Mouse (Mus musculus) spleen, postnatal 14 days (tissue): ENCODE results near the gene Prr5.

Experiments used
- DNase-seq, 2 experiments: peaks; one replicate each; pipeline ENCODE4 v3.0.0; 2021 to 2022; ENCODE audit warnings: low spot score in 2 of 2

The Prr5 gene

DNA sequence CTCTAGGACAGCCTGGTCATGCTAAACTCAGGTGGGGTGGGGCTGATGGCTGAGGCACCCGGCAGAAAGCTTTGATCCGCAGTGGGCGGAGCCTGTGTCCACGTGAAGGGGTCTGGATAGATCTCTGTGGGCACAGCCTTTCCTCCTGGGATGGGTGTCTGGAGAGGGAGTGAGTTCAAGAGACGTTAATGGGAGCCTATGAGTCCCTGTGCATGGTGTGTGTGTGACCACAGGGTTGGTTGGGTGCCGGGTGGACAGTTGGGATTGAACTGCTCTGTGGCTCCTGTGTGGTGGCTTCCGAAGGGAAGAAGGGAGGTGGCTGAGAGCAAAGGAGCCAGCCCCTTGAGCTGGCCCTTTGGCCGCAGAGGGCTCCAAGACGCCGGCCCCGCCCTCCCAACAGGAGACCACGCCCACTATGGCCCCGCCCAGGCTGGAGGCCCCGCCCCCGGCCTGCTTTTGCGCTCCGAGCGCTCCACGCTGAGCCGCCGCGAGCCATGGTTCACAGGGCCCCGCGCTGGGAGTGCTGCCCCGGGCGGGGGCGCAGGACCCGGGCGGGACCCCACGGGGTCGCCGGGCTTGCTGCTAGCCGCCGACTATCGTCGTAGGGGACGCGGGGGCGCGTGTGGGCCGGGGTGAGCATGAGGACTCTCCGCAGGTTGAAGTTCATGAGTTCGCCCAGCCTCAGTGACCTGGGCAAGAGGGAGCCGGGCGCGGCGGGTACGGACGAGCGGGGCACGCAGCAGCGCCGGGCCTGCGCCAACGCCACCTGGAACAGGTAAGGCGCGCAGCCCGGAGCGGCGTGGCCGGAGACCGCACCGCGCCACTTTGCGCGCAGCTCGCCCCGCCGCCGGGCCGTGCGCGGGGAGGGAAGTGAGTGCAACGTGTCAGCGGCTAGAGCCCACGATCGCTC lies 11.4 kb downstream of the Prr5 start:
- DNase-seq, result peak; percentile 86 to 92

DNA sequence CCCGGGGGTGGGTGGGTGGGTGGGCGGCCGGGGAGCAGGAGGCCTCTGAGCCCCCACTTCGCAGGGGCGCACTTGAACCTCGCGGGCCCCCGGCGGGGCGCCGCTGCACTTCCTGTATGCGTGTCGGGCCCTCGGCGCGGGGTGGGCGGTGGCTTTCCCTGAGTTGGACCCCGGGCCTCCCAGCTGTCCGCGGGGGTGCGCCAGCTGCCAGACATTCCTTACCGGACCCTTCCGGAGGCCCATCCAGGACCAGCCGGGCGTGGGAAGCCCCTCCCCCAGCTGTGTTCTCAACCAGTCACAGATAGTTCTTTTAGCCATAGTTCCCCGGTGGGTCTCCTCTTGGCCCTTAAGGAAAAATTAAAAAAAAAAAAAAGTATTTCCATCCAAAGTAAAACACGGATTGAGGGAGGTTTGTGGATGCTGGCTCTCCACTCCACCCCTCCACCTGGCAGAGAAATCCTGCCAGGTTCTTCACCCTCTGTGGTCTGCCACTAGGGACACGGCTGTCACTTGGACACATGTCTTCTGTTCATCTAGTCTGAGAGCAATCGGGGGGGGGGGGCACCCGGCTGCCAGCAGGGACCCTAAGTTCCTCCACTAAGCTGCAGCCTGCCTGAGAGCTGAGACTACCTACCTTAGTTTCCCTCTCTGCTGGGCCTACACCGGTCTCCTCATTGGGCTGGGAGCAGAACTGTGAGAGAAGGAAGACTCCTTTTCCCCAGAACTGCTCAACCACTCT lies 12.2 kb downstream of the Prr5 start:
- peak in 1 of 2 experiments; percentile 34 for DNase-seq

DNA sequence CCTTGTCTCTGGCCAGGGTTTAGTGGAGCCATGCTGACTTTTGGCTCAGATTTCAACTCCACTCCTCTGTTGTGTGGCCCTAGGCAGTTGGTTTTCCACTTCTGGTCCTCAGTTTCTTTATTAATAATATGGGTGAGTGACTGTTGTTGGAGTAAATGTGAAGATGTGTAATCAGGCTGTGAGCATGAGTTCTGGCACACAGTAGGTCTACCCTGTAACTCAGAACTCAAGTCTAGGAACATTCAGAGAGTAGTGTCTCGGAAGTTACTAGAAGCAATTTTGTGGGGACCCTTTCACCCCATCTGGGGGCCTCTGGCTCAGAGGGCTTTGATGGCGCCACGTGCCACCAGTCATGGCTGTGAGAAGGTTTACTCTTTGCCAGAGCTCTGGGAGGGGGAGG lies 12.8 kb downstream of the Prr5 start:
- no peak for DNase-seq

DNA sequence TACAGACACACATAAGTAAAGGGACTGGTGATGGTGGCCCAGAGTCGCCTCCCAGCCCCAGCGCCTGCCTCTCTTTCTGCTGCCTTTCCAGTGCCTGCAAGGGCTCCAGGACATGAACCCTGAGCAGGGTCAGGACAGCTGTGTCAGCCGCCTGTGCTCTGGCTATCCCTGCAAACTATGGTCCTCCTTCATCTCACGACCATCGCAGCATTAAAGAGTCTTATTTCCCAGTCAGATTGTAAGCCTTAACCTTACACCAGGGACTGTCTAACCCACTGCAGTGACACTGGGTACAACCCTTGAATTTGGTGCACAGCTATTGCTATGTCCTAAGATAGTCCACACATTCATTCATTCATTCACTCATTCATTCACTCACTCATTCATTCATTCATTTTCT lies 13.4 kb downstream of the Prr5 start:
- DNase-seq, result no peak

- no peak for DNase-seq
Observed at GRCm38 (mm10) chr15:84684520-84684919, 15.1 kb downstream of the Prr5 start.

- peak; percentile 45 to 57 for DNase-seq
Observed at GRCm38 (mm10) chr15:84685417-84685816, 16.0 kb downstream of the Prr5 start.

DNA sequence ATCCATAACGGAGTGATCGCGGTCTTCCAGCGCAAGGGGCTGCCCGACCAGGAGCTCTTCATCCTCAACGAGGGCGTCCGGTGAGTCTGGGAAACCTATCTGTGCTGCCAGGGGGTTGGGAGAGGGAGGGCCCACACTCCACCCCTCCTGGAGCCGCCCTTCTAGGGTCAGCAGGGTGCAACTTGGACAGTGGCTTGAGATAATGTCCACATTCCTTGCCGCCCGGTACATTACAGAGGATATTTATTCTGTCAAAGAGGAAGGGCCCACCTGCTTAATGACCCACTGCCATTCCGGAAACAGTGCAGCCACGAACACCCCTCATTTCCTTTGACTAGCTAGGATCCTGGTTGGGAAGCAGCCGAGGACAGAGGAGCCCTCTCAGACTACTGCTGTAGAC lies 18.5 kb downstream of the Prr5 start:
- no peak for DNase-seq

DNA sequence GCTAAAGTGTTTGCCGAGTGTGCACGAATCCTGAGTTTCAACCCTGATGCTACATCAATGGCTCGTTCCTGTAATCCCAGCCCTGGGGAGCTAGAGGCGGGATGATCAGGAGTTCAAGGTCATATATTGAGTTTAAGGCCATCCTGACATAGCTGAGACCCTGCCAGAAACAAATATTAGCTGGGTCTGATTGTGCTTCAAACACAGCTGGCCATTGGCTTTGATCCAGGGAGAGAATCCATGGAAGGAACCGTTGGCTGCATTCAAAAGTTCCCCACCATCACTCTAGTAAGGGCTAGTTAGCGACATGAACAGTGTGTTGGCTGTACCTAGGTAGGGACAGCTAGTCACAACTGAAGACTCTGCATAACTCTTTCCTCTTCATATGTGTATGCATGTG lies 19.9 kb downstream of the Prr5 start:
- no peak for DNase-seq

GRCm38 (mm10) chr15:84691513-84691912 lies 22.1 kb downstream of the Prr5 start:
- DNase-seq, result no peak

DNA sequence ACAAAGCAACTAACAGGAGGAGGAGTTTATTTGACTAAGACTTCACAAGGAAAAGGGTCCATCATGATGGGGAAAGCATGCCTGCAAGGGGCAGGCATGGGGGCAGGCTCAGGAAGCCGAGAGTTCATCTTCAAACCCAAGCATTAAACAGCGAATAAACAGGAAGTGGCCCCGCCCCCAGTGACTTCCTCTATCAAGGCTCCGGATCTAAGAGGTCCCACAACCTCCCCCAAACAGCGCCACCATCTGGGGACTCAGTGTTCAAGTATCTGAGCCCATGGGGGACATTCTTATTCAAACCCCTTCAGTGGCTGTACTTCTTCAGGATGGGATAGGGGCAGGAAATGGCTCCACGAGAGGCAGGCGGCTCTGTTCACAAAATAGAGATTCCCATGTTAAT lies 23.2 kb downstream of the Prr5 start:
- peak in 1 of 2 experiments; percentile 36 for DNase-seq

DNA sequence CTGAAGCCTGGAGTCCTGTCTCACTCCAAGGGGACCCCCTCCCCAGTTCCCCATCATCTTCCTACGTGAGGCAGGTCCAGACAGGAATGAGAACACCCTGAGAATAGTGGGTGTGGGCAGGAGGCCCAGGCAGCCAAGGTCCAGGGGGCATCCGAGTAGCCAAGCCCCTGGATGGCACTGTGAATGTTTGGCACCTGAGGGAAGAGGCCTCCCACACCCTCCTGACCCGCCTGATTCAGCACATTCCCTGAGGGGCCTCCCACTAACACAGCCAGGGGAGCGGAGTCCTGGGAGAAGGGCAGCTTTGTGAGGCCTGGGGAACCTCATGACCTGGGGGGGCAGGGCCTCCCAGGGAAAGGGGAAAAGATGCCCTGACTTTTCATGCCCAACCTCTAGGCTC lies 26.6 kb downstream of the Prr5 start:
- DNase-seq, result no peak

- DNase-seq, result no peak
Observed at GRCm38 (mm10) chr15:84697611-84698011, 28.2 kb downstream of the Prr5 start.

GRCm38 (mm10) chr15:84698189-84698588 lies 28.8 kb downstream of the Prr5 start:
- DNase-seq, result no peak

DNA sequence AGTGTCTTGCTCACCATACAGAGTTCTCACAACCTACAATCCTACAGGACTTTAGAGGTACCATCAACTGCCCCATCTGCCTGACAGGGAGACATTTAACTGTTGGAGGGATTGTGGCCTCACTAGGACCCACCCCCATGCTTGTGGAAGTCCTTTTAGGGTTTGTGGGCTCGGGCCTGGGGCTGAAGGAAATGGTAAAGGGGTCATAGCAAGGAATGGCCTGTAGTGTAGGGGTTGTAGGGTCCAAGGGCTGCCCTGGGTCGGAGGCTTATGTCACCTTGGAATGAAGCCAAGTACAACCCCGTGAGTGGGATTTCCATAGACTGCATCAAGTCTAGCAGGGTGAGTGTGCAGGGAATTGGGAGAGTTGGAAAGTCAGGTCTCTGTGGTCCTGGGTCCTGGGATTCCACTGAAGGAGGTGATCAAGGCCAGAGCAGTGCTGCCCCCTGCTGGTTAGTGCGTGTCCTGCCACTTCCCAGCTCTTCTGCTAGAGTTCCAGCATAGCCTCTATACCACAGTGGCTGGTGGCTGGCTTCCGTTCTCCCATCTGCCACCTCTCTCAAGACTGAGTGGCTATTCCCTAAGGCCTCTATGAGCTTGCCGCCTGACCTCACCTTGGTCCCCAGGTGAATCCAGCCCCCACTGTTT lies 30.9 kb downstream of the Prr5 start:
- DNase-seq, result peak; percentile 31 to 49

DNA sequence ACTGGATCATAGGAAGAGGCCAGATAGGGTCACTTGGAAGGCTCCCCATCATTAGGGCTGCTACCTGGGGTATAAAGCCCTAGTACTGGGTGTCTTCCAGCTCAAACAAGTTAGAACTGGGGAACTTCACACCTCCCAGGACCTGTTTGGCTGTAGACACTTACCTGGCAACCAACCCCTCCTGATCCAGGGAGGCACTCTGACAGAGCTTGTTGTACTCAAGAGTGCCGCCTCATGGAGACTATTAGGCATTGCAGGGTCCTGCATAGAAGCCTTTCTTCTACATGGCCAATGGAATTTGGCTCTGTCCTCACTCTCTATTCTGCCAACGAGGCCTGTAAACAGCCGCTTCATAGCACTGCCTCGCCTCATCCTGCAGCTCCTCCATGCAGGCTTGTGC lies 32.5 kb downstream of the Prr5 start:
- DNase-seq, result peak in 1 of 2 experiments; percentile 32

DNA sequence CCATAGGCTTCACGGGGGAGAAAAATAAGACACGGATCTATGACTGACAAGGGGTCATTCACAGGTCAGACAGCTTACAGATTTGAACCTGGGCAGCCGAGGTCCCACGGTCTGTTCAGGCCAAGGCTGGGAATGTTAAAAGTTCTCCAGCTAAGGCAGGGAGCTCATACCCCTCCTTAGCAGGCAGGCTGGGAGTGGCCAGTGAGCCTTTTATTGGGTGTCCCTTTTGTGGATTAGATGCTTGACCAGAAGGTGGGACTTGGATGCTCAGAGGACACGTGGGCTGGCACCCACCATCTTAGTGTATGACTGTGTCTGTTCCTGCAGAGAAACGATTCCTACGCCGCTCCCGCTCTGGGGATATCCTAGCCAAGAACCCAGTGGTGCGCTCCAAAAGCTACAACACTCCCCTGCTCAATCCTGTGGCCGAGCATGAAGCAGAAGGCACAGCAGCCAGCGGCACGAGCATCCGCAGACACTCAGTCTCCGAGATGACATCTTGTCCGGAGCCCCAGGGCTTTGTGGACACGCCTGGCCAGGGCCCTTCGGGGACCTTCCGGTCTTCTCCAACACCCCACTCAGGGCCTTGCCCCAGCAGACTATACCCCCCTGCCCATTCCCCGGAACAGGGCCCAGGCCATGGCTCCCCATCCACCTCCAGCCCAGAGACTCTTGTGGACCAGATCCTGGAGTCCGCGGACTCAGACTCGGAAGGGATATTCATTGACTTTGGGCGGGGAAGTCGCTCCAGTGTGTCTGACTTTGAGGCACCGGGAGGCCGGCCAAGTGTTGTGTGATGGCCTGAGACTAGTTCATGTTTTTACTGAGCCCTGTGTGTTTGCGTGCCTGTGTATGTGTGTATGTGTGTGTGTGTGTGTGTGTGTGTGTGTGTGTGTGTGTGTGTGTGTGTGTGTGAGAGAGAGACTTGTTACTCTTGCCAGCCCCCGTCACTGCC lies 33.2 kb downstream of the Prr5 start:
- no peak for DNase-seq

- no peak for DNase-seq
Observed at GRCm38 (mm10) chr15:84703992-84704391, 34.6 kb downstream of the Prr5 start.

DNA sequence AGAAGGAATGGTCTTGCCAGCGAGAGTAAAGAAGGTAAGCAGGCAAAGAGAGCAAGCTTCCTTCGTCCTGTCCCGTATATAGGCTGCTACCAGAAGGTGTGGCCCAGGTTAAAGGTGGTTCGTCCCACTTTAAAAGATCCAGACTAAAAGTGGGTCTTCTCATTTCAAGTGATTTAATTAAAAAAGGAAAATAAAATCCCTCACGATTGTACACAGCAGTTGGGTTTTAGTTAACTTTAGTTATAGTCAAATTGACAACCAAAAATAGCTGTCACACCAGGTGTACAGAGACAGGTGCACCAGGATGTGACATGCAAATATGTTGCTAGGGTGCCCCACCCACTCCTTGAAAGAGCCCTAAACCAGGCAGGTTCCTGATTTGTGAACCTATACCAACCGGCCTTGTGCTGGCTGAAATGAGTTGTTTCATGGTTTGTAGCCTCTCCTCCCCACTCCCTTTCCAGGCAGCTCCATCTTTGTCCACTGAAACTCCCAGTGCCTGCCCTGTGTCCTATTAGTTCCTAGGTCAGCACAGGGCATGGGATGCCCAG lies 36.0 kb downstream of the Prr5 start:
- DNase-seq, result peak in 1 of 2 experiments; percentile 45

- DNase-seq, result no peak
Observed at GRCm38 (mm10) chr15:84706983-84707619, 37.7 kb downstream of the Prr5 start.
